Mouse (Mus musculus) cerebellum, adult 2 months (tissue): ENCODE measurements around the gene Rufy3. TPM values are rescaled to one million over a fixed set of nuclear protein-coding genes. Genes with fewer than 3 reads are reported as not detected.
A peak's percentile ranks its signal among the peaks of the same experiment; 100 is the strongest.

Experiments used
- DNase-seq, 2 experiments: peaks; one replicate each; pipeline ENCODE4 v3.0.0; 2021
- H3K27ac ChIP-seq: fragments of 200-500 bp; 2 replicates; pipeline ENCODE4 v1.5.1; 2012; ENCODE audit warnings: low read length, control low read depth, inconsistent platforms; ENCODE audit not compliant: insufficient read depth
- H3K27me3 ChIP-seq: fragments of 200-500 bp; 2 replicates; pipeline ENCODE4 v1.6.1; 2012; ENCODE audit warnings: inconsistent platforms, mild to moderate bottlenecking, low read length, moderate library complexity; ENCODE audit not compliant: control insufficient read depth, insufficient read depth
- H3K4me1 ChIP-seq: fragments of 200-500 bp; 2 replicates; pipeline ENCODE4 v1.6.1; 2011; ENCODE audit warnings: low read length; ENCODE audit not compliant: control insufficient read depth, insufficient read depth
- H3K4me3 ChIP-seq: fragments of 200-500 bp; replicated peaks from 2 replicates; pipeline ENCODE3; 2011; ENCODE audit warnings: mild to moderate bottlenecking, low read depth, low read length, control low read depth; ENCODE audit not compliant: insufficient read depth
- CTCF ChIP-seq: fragments of 200-500 bp; IDR thresholded peaks from 2 replicates; pipeline ENCODE4 v1.5.1; 2011; ENCODE audit warnings: low read depth, mild to moderate bottlenecking, control low read depth, low read length, moderate library complexity, borderline replicate concordance; ENCODE audit not compliant: insufficient read depth
- POLR2A ChIP-seq: fragments of 200-500 bp; IDR thresholded peaks from 2 replicates; pipeline ENCODE4 v1.6.1; 2011; ENCODE audit warnings: low read length, control low read depth, borderline replicate concordance; ENCODE audit not compliant: insufficient read depth
- WGBS: fragments of 180-500 bp; shearing (Covaris S2); methylation state at CpG from one replicate; pipeline ENCODE4 v1.1.7; 2018; 5-methylcytosine and 5-hydroxymethylcytosine counted together
- polyA plus RNA-seq: library from polyadenylated mRNA; depleted of rRNA; stranded (reverse); fragments of >200 nt; gene quantifications from 2 replicates; pipeline ENCODE4 v1.2.3, GENCODE M21; 2012

Rufy3 gene
- polyA plus RNA-seq, 1 experiment = 139 TPM

DNA sequence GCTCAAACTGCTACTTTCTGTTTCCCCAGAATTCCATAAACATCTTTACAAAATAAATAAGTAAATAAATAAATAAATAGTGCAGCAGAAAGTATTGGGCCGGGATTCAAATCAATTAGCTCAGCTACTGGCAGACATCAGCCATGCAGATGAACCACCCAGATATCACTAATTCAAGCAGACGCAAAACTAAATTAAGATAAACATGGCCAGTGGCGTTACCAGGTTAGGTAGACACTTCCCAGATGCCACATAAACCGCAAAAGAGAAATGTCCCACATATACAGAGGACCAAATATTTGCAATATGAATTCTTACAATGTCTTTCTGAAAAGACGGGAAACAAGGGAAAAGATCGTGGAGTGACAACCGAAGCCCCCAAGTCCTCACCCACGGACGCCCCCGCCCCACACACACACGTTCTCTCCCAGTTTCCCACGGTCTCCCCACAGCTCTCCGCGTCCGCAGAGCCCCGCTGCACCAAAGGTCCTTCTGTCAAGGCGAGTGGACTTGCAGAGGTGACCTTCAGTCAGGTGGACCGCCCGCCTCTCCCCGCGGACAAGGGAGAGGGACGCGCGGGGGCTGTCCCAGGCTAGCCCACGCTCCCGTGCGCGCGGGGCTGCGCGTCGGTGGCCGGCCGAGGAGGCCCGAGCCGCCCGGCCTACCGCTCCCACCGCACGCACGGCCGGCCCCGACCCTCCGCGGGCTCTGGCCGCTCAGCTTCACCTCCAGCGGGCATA is 110.0 kb downstream of the Rufy3 start:
- peak overlapping the region; percentile 99 for H3K4me3 ChIP-seq
- TF ChIP-seq CTCF (no peak), POLR2A (no peak)
- DNase-seq = peak in 1 of 2 experiments; percentile 23
- peaks cover 7% of the 10 kb centered on the region for H3K4me1 ChIP-seq
- 1% methylated on average over 45 of the region's 47 CpGs for WGBS
- peak overlapping the region; percentile 90 for H3K27ac ChIP-seq
- H3K27me3 ChIP-seq = no peaks in the 10 kb centered on the region

DNA sequence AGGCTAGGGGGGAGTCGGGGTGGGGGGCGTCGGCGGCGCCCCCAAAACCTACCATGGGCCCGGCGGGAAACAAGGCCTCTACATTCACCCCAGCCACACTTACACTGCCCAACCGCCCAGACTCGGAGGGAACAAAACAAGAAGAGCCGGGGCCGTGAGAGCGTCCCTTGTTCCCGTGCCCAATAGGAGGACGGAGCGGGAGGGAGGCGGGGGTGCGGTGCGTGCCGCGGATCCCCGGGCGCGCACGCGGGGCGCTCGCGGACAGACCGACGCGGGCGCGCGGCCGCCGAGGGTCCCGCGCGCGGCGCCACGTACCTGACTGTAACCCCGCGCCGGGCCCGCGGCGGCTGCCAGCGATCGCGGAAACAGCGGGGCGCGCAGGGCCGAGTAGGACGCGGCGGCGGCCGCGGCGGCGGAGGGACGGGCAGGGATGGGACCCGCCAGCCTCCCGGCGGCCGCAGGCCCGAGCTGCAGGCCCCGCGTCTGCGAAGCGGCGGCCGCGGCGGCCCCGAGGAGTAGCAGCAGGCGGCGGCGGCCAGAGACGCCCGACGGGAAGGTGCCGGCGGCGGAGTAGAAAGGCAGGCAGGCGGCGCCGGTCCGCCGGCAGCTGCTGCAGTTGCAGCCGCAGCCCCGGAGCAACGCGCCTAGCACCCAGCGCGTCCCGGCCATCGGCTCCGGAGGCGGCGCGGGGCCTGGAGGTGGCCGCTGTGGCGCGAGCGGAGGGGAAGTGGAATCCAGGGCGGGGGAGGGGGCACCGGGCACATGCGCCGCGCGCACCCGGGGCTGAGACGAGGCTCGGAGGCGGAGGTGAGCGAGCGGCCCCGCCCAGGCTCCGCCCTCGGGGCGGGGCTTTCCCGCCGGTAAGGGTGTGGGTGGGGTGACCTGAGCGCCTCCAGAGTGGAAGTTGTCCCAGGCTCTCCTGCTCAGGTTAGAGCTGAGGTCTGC is 110.9 kb downstream of the Rufy3 start, which contains the start of gene Grsf1:
TSS of gene Grsf1 (minus strand) at position 729 of the 945 bp plus-strand sequence.
- peak within 1 kb of the TSS; percentile 90 for H3K27ac ChIP-seq
- peaks cover 7% of the 10 kb centered on the region for H3K4me1 ChIP-seq
- no peaks in the 10 kb centered on the region for H3K27me3 ChIP-seq
- peak within 1 kb of the TSS; percentile 99 for H3K4me3 ChIP-seq
- peak; percentile 93 to 95 for DNase-seq
- TF ChIP-seq CTCF (no peak), POLR2A (peak; percentile 63; the same call in 1 of the 2 replicates)
- WGBS = under 1% methylated on average over 122 of the region's 127 CpGs

DNA sequence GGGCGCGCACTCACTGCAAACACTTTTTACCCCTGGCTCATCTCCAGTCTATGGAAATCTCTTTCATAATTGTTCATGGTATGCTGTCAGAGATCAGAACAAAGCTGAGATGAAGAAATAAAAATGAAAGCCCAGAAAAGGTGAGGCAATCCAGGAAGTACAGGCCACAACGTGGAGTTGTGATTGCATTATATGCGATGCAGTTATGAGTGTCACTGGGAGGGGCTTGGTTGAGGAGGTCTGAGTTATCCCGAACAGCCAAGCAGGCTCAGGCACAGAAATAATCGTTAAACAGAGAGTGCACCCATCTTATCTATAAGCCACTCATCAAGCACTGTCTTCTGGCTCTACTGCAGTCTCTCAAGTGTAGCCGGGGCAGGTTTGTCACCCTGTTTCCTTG is 114.1 kb downstream of the Rufy3 start:
- 54% methylated on average over 7 of the region's 7 CpGs for WGBS

DNA sequence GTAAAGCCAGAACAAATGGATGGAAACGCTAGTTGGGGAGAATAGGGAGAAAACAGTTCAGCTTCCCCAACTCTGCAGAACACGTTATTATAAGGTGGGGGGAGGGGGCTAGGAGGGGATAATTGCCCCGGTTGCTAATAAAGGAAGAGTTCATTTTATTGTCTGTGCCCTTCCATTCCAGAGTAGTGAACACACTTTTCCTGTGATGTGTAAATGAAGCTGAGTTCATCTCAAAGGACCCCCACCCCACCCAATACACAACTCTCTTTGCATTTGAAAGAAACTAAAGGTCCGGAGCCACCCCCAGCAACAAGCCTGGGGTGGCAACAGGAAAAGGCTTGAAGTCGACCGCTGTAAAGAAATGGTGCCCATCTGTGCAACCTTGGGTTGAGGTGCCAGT is 114.5 kb downstream of the Rufy3 start:
- TF ChIP-seq CTCF = no peak
- no peak for TF ChIP-seq POLR2A
- 12% methylated on average over 6 of the region's 6 CpGs for WGBS
- Histone ChIP-seq H3K4me3 (no peak overlapping the region), H3K27me3 (no peaks in the 10 kb centered on the region), H3K27ac (no peak overlapping the region), H3K4me1 (no peaks in the 10 kb centered on the region)
- DNase-seq = no peak

More for the DNA sequence above, 114.1 kb downstream of the Rufy3 start:
- Histone ChIP-seq H3K27me3 (no peaks in the 10 kb centered on the region), H3K27ac (no peak overlapping the region), H3K4me1 (peaks cover under 1% of the 10 kb centered on the region; the same call in 1 of the 2 replicates), H3K4me3 (no peak overlapping the region)
- TF ChIP-seq CTCF = no peak
- TF ChIP-seq POLR2A = no peak
- DNase-seq = no peak

DNA sequence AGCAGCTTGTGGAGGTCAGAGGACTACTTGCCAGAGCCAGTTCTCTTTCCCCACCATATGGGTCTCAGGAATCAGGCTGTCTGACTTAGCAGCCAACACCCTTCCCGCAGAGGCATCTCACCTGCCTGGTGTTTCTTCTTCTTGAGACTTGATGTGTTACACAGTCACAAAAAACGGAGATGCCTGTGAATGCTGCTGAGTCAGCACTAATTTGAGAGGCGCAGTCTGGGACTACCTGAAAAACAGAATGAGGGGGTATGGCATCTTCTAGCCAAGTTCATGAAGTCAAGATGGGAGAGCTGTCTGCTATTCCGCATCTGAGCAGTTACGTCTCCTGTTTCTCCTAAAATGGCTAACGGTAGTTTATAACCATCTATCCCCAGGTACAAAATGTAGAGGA is 115.7 kb downstream of the Rufy3 start:
- WGBS = 82% methylated on average over 6 of the region's 6 CpGs
- no peak for DNase-seq

DNA sequence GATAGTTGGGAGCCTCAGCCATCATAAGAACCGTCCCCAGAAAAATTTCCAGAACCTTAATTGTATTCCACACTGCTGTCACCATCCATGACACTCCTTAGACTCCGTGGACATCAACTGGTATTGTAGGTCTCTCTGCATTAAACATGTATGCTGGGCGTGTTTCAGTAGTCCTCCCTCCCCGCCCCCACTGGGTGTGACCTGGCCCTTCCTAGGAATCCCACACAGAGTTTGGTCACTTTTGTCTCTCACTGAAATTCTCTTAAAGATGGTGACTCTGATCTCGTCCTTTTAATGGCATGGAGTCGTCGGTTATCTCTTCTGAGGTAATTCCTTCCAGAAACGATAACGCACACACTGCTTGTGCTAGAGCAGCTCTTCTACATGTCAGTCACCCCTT is 118.9 kb downstream of the Rufy3 start:
- TF ChIP-seq CTCF (no peak), POLR2A (no peak)
- no peaks in the 10 kb centered on the region for H3K27me3 ChIP-seq
- H3K4me1 ChIP-seq = no peaks in the 10 kb centered on the region
- no peak overlapping the region for H3K27ac ChIP-seq
- no peak overlapping the region for H3K4me3 ChIP-seq
- 90% methylated on average over 9 of the region's 9 CpGs for WGBS
- DNase-seq = no peak

More for the DNA sequence above, 115.7 kb downstream of the Rufy3 start:
- Histone ChIP-seq H3K27ac (no peak overlapping the region), H3K27me3 (no peaks in the 10 kb centered on the region), H3K4me1 (no peaks in the 10 kb centered on the region), H3K4me3 (no peak overlapping the region)
- no peak for TF ChIP-seq POLR2A
- TF ChIP-seq CTCF = no peak

GRCm38 (mm10) chr5:88684226-88684625 is 119.4 kb downstream of the Rufy3 start:
- 66% methylated on average over 3 of the region's 3 CpGs for WGBS
- Histone ChIP-seq H3K27me3 (no peaks in the 10 kb centered on the region), H3K27ac (no peak overlapping the region), H3K4me3 (no peak overlapping the region), H3K4me1 (no peaks in the 10 kb centered on the region)
- no peak for DNase-seq
- TF ChIP-seq POLR2A = no peak
- TF ChIP-seq CTCF = no peak
